ENCODE assay signal across 20 mouse cellular contexts in the genomic region with DNA sequence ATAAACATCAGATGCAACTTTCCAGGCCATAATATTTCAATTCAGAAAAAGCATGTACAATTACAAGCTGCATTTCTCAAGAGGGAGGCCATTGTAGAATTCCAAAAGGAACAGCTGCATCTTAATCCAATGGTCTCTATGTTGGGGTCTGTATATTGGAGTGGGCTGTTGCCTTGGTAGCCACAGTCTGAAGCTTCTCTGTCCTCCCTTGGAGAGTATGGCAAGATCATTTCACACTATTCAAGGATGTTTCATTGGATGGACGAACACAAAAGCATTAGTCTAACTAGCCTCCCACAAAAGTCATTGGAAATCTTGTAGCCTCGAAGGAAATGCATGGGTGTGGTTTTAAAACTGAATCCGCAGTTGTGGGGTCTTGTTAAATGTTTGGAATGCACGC.
"Had no signal": no experiment of that assay in that cellular context is flagged by ENCODE, and none has a peak within 500 bp of the region (broad histone marks: within the 10 kb centered on the region; RNA-seq: fewer than 3 reads in every experiment).

No protein-coding gene starts in this region.

- H3K9me3 ChIP-seq: kidney, embryonic 15.5 days; limb, embryonic 12.5 days; liver, embryonic 13.5 days had no signal

- H3K4me2 ChIP-seq: kidney, embryonic 15.5 days; limb, embryonic 12.5 days; liver, embryonic 13.5 days had no signal

- ATAC-seq: midbrain, embryonic 16.5 days had no signal

- H3K27ac ChIP-seq: kidney, embryonic 15.5 days; left cerebral cortex, adult 2 months; limb, embryonic 12.5 days; liver, embryonic 13.5 days; stomach, postnatal 0 days had no signal

- H3K4me3 ChIP-seq: kidney, embryonic 15.5 days; left cerebral cortex, adult 2 months; limb, embryonic 12.5 days; liver, embryonic 13.5 days; myocyte had no signal

- H3K4me1 ChIP-seq: kidney, embryonic 15.5 days; liver, embryonic 13.5 days had no signal

- H3K27me3 ChIP-seq: kidney, embryonic 15.5 days; limb, embryonic 12.5 days; liver, embryonic 13.5 days had no signal

- H3K36me3 ChIP-seq: kidney, embryonic 15.5 days; limb, embryonic 12.5 days; liver, embryonic 13.5 days had no signal

- DNase-seq: kidney, adult 11 months; kidney, adult 8-10 months; kidney, postnatal 10 days; kidney, postnatal 36 days; layer of hippocampus, postnatal 36 days; liver, embryonic 13.5 days; lung, adult 2 months; lung, postnatal 14 days; lung, postnatal 4 days; right cerebral cortex, adult 18-20 months; right cerebral cortex, postnatal 14 days; right cerebral cortex, postnatal 4 days; thymus, adult 2 months; thymus, postnatal 25 days had no signal

- H3K9ac ChIP-seq: kidney, embryonic 15.5 days; limb, embryonic 12.5 days; liver, embryonic 13.5 days had no signal
